Mouse (Mus musculus) ES-E14 (cell line): ENCODE measurements at regions not wholly inside any gene's neighbourhood (a gene's known extent, or its start where the extent isn't known, plus 50 kb on each side); places are given as distances from the start of the nearest gene placed in this dataset.

Experiments
- DNase-seq: peaks from one replicate; pipeline ENCODE4 v3.0.0-alpha.2; 2013; ENCODE audit warnings: low read depth, low spot score
- H3K27ac ChIP-seq: 2 replicates; pipeline ENCODE4 v1.5.1; 2012; ENCODE audit warnings: low read depth, mild to moderate bottlenecking, low read length, moderate library complexity, mixed read lengths; ENCODE audit not compliant: poor library complexity, insufficient read depth, severe bottlenecking
- H3K36me3 ChIP-seq: 2 replicates; pipeline ENCODE4 v1.6.1; 2012; ENCODE audit warnings: mild to moderate bottlenecking, low read length, moderate library complexity, mixed read lengths; ENCODE audit not compliant: control insufficient read depth, poor library complexity, insufficient read depth, severe bottlenecking
- H3K4me1 ChIP-seq, 2 experiments: fragments of 150-350 bp in 1 of 2; sonication (generic) in 1 of 2; 2 replicates each; pipeline ENCODE4 v1.6.1; 2012; ENCODE audit warnings: low read length in 2 of 2, mild to moderate bottlenecking in 1 of 2, mixed read lengths in 1 of 2; ENCODE audit not compliant: control insufficient read depth in 2 of 2, insufficient read depth in 2 of 2, poor library complexity in 1 of 2
- H3K4me3 ChIP-seq, 2 experiments: fragments of 150-350 bp in 1 of 2; sonication (generic) in 1 of 2; 2 replicates each; pipeline ENCODE4 v1.5.1; 2012; ENCODE audit warnings: low read length in 2 of 2, low read depth in 1 of 2, mild to moderate bottlenecking in 1 of 2, mixed read lengths in 1 of 2; ENCODE audit not compliant: insufficient read depth in 1 of 2, poor library complexity in 1 of 2, severe bottlenecking in 1 of 2
- H3K9ac ChIP-seq: 2 replicates; pipeline ENCODE4 v1.6.1; 2012; ENCODE audit warnings: low read depth, mild to moderate bottlenecking, low read length, mixed read lengths; ENCODE audit not compliant: poor library complexity, insufficient read depth, severe bottlenecking
- H3K9me3 ChIP-seq: fragments of 150-350 bp; sonication (generic); 2 replicates; pipeline ENCODE4 v1.6.1; 2012; ENCODE audit warnings: low read depth, mild to moderate bottlenecking, low read length; ENCODE audit not compliant: control insufficient read depth, insufficient read depth
- CHD2 ChIP-seq: IDR thresholded peaks from 2 replicates; pipeline ENCODE4 v1.6.1; 2014; ENCODE audit warnings: mild to moderate bottlenecking, low read depth, low read length, inconsistent platforms
- HCFC1 ChIP-seq: IDR thresholded peaks from 2 replicates; pipeline ENCODE4 v1.6.1; 2012; ENCODE audit warnings: low read length, inconsistent platforms, borderline replicate concordance; ENCODE audit not compliant: insufficient read depth
- MAFK ChIP-seq: IDR thresholded peaks from 2 replicates; pipeline ENCODE4 v1.6.1; 2014; ENCODE audit warnings: mild to moderate bottlenecking, low read depth, low read length, inconsistent platforms; ENCODE audit not compliant: insufficient read depth
- ZC3H11A ChIP-seq: IDR thresholded peaks from 2 replicates; pipeline ENCODE4 v1.6.1; 2012; ENCODE audit warnings: low read depth, mild to moderate bottlenecking, inconsistent platforms, low read length, borderline replicate concordance
- ZNF384 ChIP-seq: IDR thresholded peaks from 2 replicates; pipeline ENCODE4 v1.6.1; 2012; ENCODE audit warnings: low read depth, low read length, inconsistent platforms
- in situ Hi-C, 2 experiments: fragments of 600-800 bp; cut with MboI; formaldehyde crosslinking; loops; one replicate each; pipeline ENCODE4 v1.15.1; 2025; ENCODE audit warnings: low sequenced_read_pairs in 2 of 2, inconsistent platforms in 1 of 2; ENCODE audit not compliant: unreplicated experiment in 2 of 2

GRCm38 (mm10) chr14:71808863-71809487 is 682.7 kb downstream of the Gm9195 start:
- DNase-seq: no peak
- TF ChIP-seq HCFC1: no peak
- Histone ChIP-seq H3K4me1 (no peaks in the 10 kb centered on the region), H3K4me3 (no peak overlapping the region), H3K36me3 (no peaks in the 10 kb centered on the region), H3K27ac (no peak overlapping the region), H3K9me3 (no peaks in the 10 kb centered on the region), H3K9ac (no peak overlapping the region)
- in situ Hi-C loops: no loop called here

- in situ Hi-C loops: no loop called here
- Histone ChIP-seq H3K4me3 (no peak overlapping the region), H3K4me1 (no peaks in the 10 kb centered on the region), H3K27ac (no peak overlapping the region), H3K9ac (no peak overlapping the region), H3K9me3 (no peaks in the 10 kb centered on the region), H3K36me3 (no peaks in the 10 kb centered on the region)
- no peak for DNase-seq
- TF ChIP-seq ZNF384: no peak
Observed at GRCm38 (mm10) chr14:71805624-71806023, 686.0 kb downstream of the Gm9195 start.

- no peak for DNase-seq
- H3K9me3 ChIP-seq: no peaks in the 10 kb centered on the region
- no peaks in the 10 kb centered on the region for H3K36me3 ChIP-seq
- H3K4me1 ChIP-seq: no peaks in the 10 kb centered on the region
- in situ Hi-C loops: loop anchor here in 1 of 2 experiments (25.0 kb wide), 1 partner anchor 87 kb away; no protein-coding TSS in a partner anchor
- H3K4me3 ChIP-seq: no peak overlapping the region
- H3K9ac ChIP-seq: no peak overlapping the region
- no peak for TF ChIP-seq ZNF384
- TF ChIP-seq MAFK: no peak
- no peak for TF ChIP-seq CHD2
- TF ChIP-seq ZC3H11A: no peak
- TF ChIP-seq HCFC1: no peak
- H3K27ac ChIP-seq: no peak overlapping the region
Observed at GRCm38 (mm10) chr14:71799861-71800260, 691.8 kb downstream of the Gm9195 start.

- no peak for TF ChIP-seq ZC3H11A
- TF ChIP-seq MAFK: no peak
- TF ChIP-seq CHD2: no peak
- no peak for TF ChIP-seq ZNF384
- no peak for TF ChIP-seq HCFC1
- Histone ChIP-seq H3K9ac (no peak overlapping the region), H3K4me3 (no peak overlapping the region), H3K36me3 (no peaks in the 10 kb centered on the region), H3K27ac (no peak overlapping the region), H3K9me3 (no peaks in the 10 kb centered on the region), H3K4me1 (no peaks in the 10 kb centered on the region)
- in situ Hi-C loops: loop anchor here in 1 of 2 experiments (25.0 kb wide), 1 partner anchor 92 kb away; no protein-coding TSS in a partner anchor
- DNase-seq: no peak
Observed at GRCm38 (mm10) chr14:71795713-71796112, 695.9 kb downstream of the Gm9195 start.

- no peak overlapping the region for H3K27ac ChIP-seq
- DNase-seq: no peak
- TF ChIP-seq MAFK (no peak), HCFC1 (no peak), ZNF384 (no peak), ZC3H11A (no peak), CHD2 (no peak)
- in situ Hi-C loops: loop anchor here in 1 of 2 experiments (25.0 kb wide), 1 partner anchor 110 kb away; no protein-coding TSS in a partner anchor
- no peak overlapping the region for H3K9ac ChIP-seq
- H3K36me3 ChIP-seq: no peaks in the 10 kb centered on the region
- H3K4me3 ChIP-seq: no peak overlapping the region
- H3K4me1 ChIP-seq: no peaks in the 10 kb centered on the region
- no peaks in the 10 kb centered on the region for H3K9me3 ChIP-seq
Observed at GRCm38 (mm10) chr14:71776990-71777525, 714.6 kb downstream of the Gm9195 start.
